Mouse (Mus musculus) neutrophil, adult 5-6 weeks (primary cell): Measurements from ENCODE around the gene Pde6c. TPM values are rescaled to one million over a fixed set of nuclear protein-coding genes. Genes with fewer than 3 reads are reported as not detected.

Experiments
- ATAC-seq: fragments of 151-379, 151-347 bp; 2 replicates; pipeline ENCODE4 v1.8.0; 2017; ENCODE audit warnings: mild to moderate bottlenecking, moderate TSS enrichment; ENCODE audit not compliant: insufficient number of reproducible peaks, poor library complexity, low FRiP score, severe bottlenecking; ENCODE audit errors: extremely low read depth
- total RNA-seq: library from RNA; stranded (forward); fragments of 200-1000 nt; gene quantifications from 2 replicates; pipeline ENCODE4 v1.2.3, GENCODE M21; 2017

The Pde6c gene
- total RNA-seq, 1 experiment from 2014 or later, result not detected

DNA sequence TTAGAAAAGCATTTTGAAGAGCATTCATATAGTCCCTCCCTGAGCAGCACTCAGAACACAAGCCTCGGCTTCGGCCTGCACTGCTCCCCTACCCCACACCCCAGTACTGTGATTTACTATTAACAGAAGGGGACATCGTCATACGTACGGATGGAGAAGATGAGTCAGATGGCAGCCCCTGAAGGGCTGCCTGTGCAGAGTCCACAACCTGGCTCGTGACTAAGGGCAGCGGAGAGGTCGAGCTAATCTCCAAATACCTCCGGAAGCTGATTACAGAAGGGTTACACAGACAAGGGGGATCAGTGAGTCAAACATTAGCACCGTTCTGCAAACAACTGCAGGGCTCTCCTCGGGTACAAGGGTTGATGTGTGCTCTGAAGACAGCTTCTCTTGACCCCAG, 1.4 kb downstream of the Pde6c start:
- ATAC-seq, result no peak

DNA sequence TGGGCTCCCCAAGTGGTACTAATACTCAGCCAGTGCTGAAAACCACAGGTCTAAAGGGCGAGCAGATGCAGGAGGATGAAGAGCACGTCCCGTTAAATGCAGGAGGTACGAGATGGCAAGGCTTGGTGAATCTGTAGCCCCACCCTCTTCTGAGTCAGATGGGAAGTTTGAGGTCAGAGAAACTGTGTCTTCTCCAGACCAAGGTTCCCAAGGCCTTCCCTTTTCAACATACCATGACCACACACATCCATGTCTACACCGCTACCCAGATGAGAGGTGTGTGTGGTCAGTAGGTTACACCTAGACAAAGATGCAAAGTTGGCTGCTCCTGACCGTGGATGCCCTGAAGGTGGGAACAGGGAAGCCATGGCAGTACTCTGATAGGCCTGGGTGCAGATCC, 2.2 kb downstream of the Pde6c start:
- no peak for ATAC-seq

DNA sequence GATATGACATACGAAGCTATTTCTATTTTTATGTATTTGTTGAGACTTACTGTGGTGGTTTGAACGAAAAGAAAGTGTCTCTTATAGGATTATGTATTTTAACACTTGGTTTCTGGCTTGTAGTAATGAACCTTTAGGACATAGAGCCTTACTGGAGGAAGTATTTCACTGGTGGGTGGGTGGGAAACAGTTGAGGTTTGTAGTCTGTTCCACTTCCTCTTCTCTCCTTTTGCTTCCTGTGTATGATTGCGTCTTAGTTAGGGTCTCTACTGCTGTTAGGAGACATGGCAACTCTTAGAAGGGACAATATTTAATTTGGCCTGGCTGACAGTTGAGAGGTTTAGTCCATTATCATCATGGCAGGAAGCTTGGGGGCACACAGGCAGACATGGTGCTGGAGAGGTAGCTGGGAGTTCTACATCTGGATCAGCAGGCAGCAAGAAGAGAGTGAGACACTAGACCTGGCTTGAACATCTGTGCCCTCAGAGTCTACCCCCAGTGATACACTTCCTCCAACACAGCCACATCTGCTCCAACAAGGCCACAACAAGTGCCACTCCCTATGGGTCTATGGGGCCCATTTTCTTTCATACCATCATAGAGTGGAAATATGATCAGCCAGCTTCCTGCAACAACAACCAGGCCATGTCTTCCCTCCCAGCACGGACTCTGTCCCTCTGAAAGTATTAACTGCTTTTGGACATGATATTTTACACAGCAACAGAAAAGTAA, 11.1 kb downstream of the Pde6c start:
- ATAC-seq, result 0 out of 2 replicates have a peak, but pooled peaks have one; percentile 33

DNA sequence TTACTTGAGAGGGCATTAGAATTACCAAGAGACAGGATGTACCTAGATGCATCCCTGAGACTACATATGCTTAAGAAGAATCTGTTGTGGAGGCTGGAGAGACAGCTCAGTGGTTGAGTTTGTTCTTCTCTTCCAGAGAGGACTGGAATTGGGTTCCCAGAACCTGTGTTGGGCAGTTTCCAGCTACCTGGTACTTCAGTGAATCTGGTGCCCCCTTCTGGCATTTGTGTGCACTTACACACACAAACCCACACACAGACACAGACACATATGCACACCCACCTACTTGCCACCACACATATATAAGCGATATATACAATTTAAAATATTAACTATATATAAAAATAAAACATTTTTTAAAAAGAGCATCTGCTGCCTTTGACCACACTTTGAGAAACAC, 23.7 kb downstream of the Pde6c start:
- ATAC-seq, result no peak

DNA sequence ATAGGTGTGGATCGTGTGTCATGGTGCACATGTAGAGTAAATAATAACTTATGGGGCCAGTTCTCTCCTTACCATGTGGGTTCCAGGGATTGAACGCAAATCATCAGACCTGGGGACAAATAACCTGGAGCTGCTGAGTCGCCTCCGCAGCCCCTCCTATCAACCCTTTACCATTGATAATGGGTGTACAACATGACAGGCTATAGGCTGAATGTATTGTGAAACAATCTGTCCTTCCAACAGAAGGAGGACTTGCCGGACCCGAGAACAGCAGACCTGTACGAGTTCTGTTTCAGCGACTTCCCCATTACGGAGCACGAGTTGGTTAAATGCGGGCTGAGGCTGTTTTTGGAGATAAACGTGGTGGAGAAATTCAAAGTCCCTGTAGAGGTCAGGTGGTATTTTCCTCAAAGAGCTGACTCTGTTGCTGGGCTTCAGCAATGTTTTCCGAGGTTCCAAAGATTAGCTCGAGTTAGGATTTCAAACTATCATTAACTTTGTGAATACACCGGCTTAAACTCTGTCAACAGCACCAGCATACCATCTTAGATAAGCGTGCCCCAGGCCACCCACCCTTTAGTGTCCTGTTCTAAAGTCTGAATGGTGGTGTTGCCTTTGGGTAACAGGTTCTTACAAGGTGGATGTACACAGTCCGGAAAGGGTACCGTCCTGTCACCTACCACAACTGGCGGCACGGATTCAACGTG, 29.2 kb downstream of the Pde6c start:
- no peak for ATAC-seq

DNA sequence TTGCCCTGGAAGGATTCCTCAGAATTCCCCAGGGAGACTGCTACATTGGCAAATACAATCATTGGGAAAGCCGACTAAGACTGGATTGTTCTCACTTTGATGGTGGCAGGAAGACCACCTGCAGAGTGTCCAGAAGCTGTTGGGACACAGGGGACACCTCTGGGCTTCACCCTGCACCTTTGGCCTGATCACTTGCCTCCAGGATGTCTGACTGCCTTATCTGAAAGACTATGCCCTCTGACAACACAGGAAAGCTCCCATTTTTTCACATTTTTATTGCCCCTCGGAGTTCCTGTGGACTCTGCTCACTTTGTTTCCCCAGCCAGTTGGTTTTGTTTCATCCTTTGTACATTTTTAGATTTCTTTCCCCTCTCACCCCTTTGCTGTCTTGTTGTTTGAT, 32.1 kb downstream of the Pde6c start:
- no peak for ATAC-seq

DNA sequence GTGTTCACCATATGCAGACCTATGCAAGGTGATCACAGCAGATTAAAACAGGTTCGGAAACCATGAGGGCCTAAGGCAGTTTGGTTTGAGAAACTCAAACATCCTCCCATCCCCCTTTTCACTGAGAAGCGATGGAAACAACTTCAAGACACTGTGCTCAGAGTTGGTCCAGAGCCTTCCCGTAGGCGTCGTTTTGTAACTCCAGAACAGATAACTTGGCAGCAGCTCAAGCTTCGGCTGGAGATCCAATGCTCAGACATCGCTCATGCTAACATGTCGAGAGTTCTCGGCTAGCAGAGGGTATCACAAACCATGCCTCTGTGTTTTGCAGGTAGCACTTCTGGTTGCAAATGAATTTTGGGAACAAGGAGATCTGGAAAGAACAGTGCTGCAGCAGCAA, 47.1 kb downstream of the Pde6c start:
- no peak for ATAC-seq

DNA sequence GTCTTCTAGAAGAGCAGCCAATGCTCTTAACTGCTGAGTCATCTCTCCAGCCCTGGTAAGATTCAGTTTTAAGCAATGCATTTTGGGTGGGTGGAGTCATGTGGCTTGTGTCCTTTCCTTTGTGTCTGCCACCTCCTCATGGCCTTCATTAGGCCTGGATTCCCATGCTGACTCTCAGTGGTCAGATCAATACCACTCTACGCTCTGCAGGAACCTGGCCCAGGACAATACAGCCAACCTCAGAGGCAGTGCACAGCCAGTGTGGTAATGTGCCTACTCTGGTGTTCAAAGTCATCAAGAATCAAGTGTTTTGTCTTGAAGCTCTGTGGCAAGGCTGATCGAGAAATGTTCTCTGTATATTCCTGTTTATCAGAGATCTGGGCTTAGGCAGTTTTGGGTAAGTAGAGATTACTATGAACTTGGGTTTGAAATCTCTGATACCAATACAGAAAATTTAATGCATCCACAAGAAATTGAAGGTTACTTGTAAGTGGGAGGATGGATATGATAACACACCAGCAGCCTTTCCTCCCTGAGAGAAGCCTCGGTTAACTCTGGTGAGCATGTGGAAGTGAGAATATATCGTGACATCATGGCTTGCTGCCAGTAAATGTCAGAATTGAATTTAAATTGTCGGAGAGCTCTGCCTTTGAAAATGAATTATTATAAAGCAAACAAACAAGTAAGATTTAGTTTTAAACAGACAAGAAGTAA, 54.2 kb downstream of the Pde6c start:
- no peak for ATAC-seq

DNA sequence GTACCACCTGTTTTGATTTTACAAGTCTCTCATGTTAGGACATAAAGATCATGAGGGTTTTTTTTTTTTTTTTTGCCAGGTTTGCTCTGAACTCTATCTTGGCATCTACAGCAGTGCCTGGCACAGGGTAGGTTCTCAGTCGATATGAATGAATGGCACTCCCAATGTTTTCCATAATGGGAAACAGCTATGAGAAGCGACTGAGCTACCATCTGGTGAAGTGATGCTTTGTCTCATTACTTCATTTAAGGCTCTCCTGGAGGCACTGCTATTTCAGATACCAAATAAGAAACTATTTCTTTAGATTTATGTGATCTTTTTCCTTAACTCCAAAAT, 54.7 kb downstream of the Pde6c start:
- ATAC-seq, result no peak

DNA sequence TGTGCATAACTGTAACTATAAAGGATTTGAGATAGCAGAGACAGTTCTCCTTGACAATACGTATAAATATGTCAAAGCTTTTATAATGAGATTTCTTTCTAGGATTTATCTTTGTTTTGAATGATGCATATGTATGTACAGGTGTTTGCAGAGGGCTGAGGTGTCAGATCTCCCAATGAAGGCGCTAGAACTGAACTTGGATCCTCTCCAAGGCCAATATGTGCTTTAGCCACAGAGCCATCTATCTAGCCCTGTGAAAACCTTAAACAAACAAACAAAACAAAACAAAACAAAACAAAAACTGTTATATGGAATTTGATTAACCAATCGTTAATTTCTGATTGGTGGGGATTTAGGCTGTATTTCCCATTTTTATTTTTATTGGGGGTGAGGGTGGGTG, 58.0 kb downstream of the Pde6c start:
- no peak for ATAC-seq

DNA sequence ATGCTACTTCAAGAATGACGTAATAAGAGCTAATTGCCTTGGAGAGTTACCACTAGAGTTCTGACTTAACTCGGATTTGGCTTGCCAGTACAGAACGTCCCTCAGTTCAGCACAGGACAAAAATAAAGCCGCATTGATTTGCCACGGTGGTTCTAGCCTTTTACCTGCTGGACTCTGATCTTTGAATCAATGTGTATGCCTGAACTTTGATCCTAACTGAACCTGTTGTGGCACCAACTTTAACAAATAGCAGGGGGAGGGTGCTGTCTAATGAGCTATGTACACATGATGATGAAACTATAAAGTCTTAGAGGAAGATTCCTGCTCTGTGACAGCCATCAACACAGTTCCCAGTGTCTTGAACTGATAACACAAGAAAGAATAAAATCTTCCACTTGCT, 58.9 kb downstream of the Pde6c start:
- no peak for ATAC-seq

DNA sequence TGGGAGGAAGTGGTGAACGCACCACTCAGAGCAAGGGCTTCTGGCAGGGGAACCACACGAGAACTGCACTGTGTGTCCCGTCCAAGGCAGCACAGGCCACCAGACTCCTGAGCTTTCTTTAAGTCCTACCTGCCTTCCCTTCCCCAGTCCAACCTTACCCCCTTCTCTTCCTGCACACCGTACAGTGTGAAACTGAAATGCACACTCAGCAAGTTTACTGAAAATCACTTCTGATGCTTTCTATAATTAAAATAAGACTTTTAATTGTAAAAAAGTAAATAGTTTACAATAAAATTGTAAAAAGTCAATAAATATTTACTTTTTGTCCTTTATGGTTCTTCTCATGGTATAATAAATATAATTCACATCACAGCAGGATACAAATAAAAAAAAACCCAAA, 62.7 kb downstream of the Pde6c start:
- ATAC-seq, result no peak

DNA sequence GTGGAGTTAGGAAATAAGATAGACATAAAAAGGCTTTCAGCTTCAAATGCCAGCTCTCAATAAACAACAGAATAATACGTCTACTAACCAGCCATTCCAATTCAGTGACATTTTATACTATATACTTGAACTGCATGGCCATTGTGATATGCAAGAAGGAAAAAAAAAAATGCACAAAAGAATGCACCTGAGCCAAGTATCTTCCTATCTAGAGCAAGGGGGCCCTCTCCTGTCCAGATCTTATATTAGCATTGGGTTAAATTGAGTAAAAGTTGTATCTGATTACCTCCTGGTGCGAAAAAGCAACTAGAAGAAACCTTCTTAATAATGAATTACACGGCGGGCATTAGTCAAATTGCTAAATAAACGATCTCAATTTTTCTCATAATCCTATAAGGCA, 66.2 kb downstream of the Pde6c start:
- no peak for ATAC-seq

DNA sequence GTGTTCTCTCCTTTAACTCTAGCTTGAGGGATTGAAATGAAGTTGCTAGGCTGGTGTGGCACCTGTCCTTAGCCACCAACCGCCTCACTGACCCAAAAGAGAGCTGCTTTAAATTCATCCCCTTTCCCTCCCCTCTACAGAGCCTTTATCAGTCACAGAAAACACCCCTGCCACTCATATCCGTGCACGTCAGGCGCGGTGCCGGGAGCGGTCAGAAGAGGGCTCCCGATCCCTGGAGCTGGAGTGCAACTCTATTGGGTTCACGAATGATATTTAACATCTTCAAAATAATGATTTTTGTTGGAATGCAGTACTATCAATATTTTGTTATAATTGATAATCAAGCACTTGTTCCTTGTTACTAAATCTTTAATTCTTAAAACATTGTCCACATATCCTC, 74.1 kb downstream of the Pde6c start:
- no peak for ATAC-seq

DNA sequence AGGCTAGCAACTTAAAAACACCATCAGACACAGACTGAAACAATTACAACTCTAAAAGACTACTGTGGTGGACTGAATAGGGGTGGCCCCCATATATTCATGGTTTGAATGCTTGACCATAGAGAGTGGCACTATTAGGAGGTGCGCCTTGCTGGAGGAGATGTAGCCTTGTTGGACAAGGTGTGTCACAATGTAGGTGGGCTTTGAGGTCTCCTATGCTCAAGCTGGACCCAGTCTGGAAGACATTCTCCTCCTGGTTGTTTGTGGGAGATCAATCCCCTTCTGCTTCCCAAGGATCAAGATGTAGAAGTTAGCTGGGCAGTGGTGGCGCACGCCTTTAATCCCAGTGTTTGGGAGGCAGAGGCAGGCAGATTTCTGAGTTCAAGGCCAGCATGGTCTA, 85.1 kb downstream of the Pde6c start:
- no peak for ATAC-seq

DNA sequence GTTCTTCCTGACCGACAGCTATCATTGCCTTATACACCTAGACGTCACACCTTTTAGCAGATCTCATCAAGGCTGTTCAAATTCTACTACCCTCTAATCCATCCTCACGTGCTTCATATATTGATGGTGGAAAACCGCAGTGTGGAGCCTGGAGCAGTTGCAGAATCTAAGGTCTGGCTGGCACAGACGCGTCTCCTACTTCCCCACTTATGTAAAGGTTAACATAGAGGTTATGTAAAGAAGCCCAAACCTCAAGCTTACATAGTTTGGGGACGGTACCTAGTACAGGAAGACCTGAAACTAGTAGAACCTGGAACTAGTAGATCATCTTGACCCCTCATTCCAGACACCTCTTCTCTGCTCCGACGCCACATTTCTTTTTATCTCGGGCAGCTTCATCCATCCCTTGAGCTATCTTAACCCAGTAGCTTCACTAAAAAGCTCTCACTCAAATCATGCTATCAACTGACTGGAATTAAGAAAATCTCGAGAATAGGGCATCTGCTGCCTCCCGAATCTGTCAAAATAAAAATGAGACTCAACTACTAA, 90.8 kb downstream of the Pde6c start:
- no peak for ATAC-seq

DNA sequence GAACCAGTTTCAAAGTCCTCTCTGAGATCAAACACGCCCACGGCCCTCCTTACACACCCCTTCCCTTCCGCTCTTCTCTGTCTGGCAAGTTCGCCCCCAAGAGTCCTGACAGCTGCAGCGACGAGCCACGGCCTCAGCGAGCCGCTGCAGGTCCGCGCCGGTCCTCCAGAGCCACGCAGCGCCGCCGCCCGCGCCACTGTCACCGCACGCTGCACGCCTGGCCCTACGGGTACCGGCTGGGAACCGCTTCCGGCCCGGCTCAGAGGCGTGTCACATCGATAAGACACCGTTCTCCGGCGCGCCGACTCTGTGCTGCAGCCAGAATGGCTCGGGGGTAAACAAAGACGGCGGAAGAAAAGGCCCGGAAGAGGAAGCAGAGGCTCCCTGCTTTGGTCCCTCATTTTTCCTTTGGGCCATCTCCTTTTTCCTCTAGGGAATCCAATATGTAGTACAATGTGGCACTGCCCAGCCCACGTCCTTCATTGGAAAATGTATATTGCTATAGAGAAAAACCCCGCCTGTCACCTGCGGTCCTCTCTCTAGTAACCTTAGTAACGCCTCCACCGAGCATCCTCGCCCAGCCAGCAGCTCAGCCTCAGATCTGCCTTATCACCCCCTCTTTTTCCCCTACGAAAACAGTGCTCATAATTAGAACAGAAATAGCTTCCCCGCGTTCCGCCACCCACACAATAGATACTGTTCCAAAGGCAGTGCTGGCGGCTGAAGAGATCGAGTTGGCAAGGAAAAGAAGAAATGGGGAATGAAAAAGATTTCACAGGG, 91.5 kb downstream of the Pde6c start, which contains the start of gene Fra10ac1:
Gene Fra10ac1, minus strand, starts transcription at position 252 of the 780 bp plus-strand sequence.
- ATAC-seq, result peak; percentile 92

DNA sequence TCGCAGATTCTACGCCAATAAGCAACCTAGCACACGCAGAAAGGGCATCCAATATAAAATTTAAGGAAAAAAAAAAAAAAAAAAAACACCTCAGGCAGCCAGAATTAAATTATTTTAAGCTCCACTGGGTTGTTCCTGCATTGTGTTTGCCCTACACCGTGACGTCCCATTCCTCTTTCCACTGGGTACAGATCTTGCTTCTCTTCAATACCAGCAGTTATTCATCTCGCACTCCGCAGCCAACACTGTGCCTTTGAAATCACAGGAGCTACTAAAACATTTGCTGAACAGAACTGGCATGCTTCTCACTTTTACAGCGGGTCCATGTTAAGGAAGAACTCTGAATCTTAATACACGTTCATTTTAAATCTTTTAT, 92.1 kb downstream of the Pde6c start:
- ATAC-seq, result no peak

DNA sequence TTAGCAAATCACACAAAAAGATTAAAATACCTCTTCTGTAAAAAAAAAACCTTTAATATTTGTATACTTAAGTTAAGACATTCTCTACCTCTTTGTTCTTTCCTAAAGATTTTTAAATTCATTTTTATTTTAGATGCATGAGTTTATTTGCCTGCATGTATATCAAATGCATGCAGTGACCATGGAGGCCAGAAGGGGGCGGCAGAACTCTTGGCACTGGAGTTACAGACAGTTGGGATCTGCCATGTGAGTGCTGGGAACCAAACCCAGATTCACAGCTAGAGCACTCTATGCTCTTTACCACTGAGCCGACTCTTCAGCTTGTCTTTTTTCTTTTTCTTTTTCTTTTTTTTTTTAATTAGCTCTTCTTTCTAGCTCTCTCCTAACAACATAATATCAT, 96.1 kb downstream of the Pde6c start:
- ATAC-seq, result no peak
